10 mouse cellular contexts compared by ENCODE assay signal in the genomic region with DNA sequence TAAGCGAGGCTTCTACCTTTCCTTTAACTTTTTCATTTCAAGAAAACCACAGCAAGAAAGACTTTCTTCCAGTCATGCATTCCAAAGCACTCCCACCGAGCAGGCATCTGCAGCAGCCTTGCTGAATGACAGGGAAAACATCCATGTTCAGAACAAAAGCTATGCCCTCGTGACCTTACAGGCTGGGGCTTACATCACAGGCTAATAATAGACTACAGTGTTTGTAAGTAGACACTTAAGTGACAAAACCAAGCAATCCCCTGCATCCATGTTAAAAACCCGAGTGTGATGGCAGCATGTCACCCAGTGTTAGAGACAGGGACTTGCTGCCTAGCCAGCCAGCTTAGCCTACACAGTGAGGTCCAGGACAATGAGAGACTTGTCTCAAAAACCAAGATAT.
DNase-seq lines count a peak whose midpoint lies in the region; ATAC-seq and TF ChIP-seq lines count a peak whose summit lies in the region.
"Had no signal": no experiment of that assay in that cellular context is flagged by ENCODE, and none has a peak within 500 bp of the region (broad histone marks: within the 10 kb centered on the region; RNA-seq: fewer than 3 reads in every experiment).

No protein-coding gene starts in this region.

- H3K9me3 ChIP-seq in hindbrain, embryonic 15.5 days, result no peaks in the 10 kb centered on the region
- H3K9me3 ChIP-seq in midbrain, postnatal 0 days (ENCODE audit: low read length), result no peaks in the 10 kb centered on the region

- H3K4me3 ChIP-seq in embryonic fibroblast, embryonic 13.5 days (ENCODE audit: insufficient read depth, low read length), result no peak overlapping the region
- H3K4me3 ChIP-seq in hindbrain, embryonic 15.5 days, result no peak overlapping the region
- H3K4me3 ChIP-seq in midbrain, postnatal 0 days (ENCODE audit: low read depth, low read length), result no peak overlapping the region

- H3K27ac ChIP-seq in embryonic fibroblast, embryonic 13.5 days (ENCODE audit: insufficient read depth, low read length), result peak overlapping the region; percentile 8; the same call in 1 of the 2 replicates
- H3K27ac ChIP-seq in hindbrain, embryonic 15.5 days (replicated peaks), result peak overlapping the region; percentile 46
- H3K27ac ChIP-seq in midbrain, postnatal 0 days (ENCODE audit: low read depth, low read length), result peak overlapping the region; percentile 65

- H3K4me1 ChIP-seq in embryonic fibroblast, embryonic 13.5 days (ENCODE audit: control insufficient read depth, insufficient read depth, low read length), result peaks cover 21% of the 10 kb centered on the region
- H3K4me1 ChIP-seq in hindbrain, embryonic 15.5 days (replicated peaks), result peaks cover 70% of the 10 kb centered on the region
- H3K4me1 ChIP-seq in midbrain, postnatal 0 days (ENCODE audit: insufficient read depth, low read length), result peaks cover 35% of the 10 kb centered on the region

- TF ChIP-seq POLR2A in embryonic fibroblast, embryonic 13.5 days (IDR thresholded peaks at IDR 0.05; ENCODE audit: low read depth, low read length), result no peak

- intact Hi-C loops in heart, postnatal 36 days (cut with DNase I), result no loop called here

- TF ChIP-seq CTCF in embryonic fibroblast, embryonic 13.5 days (IDR thresholded peaks at IDR 0.05; ENCODE audit: borderline replicate concordance, insufficient read depth, low read length), result no peak
- no peak for TF ChIP-seq CTCF in midbrain, postnatal 0 days (IDR thresholded peaks at IDR 0.05)

- no peaks in the 10 kb centered on the region for H3K36me3 ChIP-seq in hindbrain, embryonic 15.5 days
- no peaks in the 10 kb centered on the region for H3K36me3 ChIP-seq in midbrain, postnatal 0 days (ENCODE audit: insufficient read depth, low read length)

- no peak overlapping the region for H3K4me2 ChIP-seq in hindbrain, embryonic 15.5 days
- H3K4me2 ChIP-seq in midbrain, postnatal 0 days (ENCODE audit: low read depth, low read length, poor library complexity, severe bottlenecking), result no peak overlapping the region

- no peak overlapping the region for H3K9ac ChIP-seq in hindbrain, embryonic 15.5 days
- no peak overlapping the region; the same call in 1 of the 2 replicates for H3K9ac ChIP-seq in midbrain, postnatal 0 days (replicated peaks; ENCODE audit: low read length, poor library complexity, severe bottlenecking)

- ATAC-seq in hindbrain, embryonic 15.5 days (ENCODE audit: low FRiP score, low read depth), result no peak
- ATAC-seq in midbrain, postnatal 0 days (ENCODE audit: low FRiP score), result peak; percentile 47; the same call in 1 of the 2 replicates

- WGBS in hindbrain, embryonic 15.5 days, result 12% methylated on average over 4 of the region's 4 CpGs
- WGBS in midbrain, postnatal 0 days, result 8% methylated on average over 4 of the region's 4 CpGs

- peak; percentile 37 to 40 for DNase-seq in heart, adult 18-20 months
- no peak for DNase-seq in heart, postnatal 36 days
- DNase-seq in midbrain, postnatal 0 days (ENCODE audit: low spot score), result peak; percentile 34
- no peak for DNase-seq in testis, postnatal 14 days (ENCODE audit: low spot score)
- DNase-seq in right cerebral cortex, postnatal 14 days, result no peak
- DNase-seq in frontal cortex, postnatal 10 days (ENCODE audit: low spot score in 2 of 2), result no peak
- DNase-seq: B cell, adult 2 months; cerebellum, adult 8-10 months had no signal

- H3K27me3 ChIP-seq in hindbrain, embryonic 15.5 days, result no peaks in the 10 kb centered on the region
- H3K27me3 ChIP-seq in midbrain, postnatal 0 days (ENCODE audit: insufficient read depth, low read length), result no peaks in the 10 kb centered on the region

Comparison
In these comparisons a context has a peak if more than half of its experiments do, and no peak if none do; other contexts are left out.
1. DNase-seq: peak in heart, adult 18-20 months (2 of 2) and midbrain, postnatal 0 days (single experiment); none in heart, postnatal 36 days (0 of 2), testis, postnatal 14 days (single experiment), right cerebral cortex, postnatal 14 days (single experiment) and frontal cortex, postnatal 10 days (0 of 2).
2. H3K27ac ChIP-seq: peak in every context shown above with its lines; median percentile 65 in midbrain, postnatal 0 days; 46 in hindbrain, embryonic 15.5 days; 8 in embryonic fibroblast, embryonic 13.5 days.